Mouse (Mus musculus): Measurements from ENCODE around the gene Sidt2. TPM values are rescaled to one million over a fixed set of nuclear protein-coding genes. Genes with fewer than 3 reads are reported as not detected.

Gene Sidt2
- polyA plus RNA-seq, 1 experiment from 2014 or later, result 43.9 TPM

GRCm38 (mm10) chr9:45938952-45939637 lies 16.0 kb downstream of the Sidt2 start:
- H3K9me3 ChIP-seq (ENCODE audit: control insufficient read depth, low read length), result no peaks in the 10 kb centered on the region
- H3K4me1 ChIP-seq (ENCODE audit: control insufficient read depth in 2 of 2, insufficient read depth in 2 of 2, low read length in 2 of 2), result peaks cover 12 to 14% of the 10 kb centered on the region in 2 experiments
- no peak overlapping the region for H3K4me3 ChIP-seq (ENCODE audit: control insufficient read depth in 1 of 2, insufficient read depth in 1 of 2, low read depth in 1 of 2, low read length in 2 of 2)
- WGBS, result 81% methylated on average over 15 of the region's 15 CpGs
- no peaks in the 10 kb centered on the region for H3K27me3 ChIP-seq (ENCODE audit: control insufficient read depth, insufficient read depth, low read length)
- no peak for ATAC-seq (ENCODE audit: insufficient number of reproducible peaks, insufficient read depth, low FRiP score, low read depth)
- no peak overlapping the region for H3K9ac ChIP-seq (ENCODE audit: low read length)
- H3K27ac ChIP-seq (replicated peaks in 1 of 2; ENCODE audit: control insufficient read depth in 1 of 2, insufficient read depth in 1 of 2, low read depth in 2 of 2, low read length in 2 of 2), result no peak overlapping the region
- no peak overlapping the region for H3K4me2 ChIP-seq (ENCODE audit: low read length)
- H3K36me3 ChIP-seq (ENCODE audit: control insufficient read depth, insufficient read depth, low read length), result peaks cover 59% of the 10 kb centered on the region

- no peak overlapping the region for H3K4me3 ChIP-seq (ENCODE audit: control insufficient read depth in 1 of 2, insufficient read depth in 1 of 2, low read depth in 1 of 2, low read length in 2 of 2)
- no peaks in the 10 kb centered on the region for H3K9me3 ChIP-seq (ENCODE audit: control insufficient read depth, low read length)
- 86% methylated on average over 8 of the region's 8 CpGs for WGBS
- H3K27ac ChIP-seq (replicated peaks in 1 of 2; ENCODE audit: control insufficient read depth in 1 of 2, insufficient read depth in 1 of 2, low read depth in 2 of 2, low read length in 2 of 2), result no peak overlapping the region
- H3K9ac ChIP-seq (ENCODE audit: low read length), result no peak overlapping the region
- peaks cover 49% of the 10 kb centered on the region for H3K36me3 ChIP-seq (ENCODE audit: control insufficient read depth, insufficient read depth, low read length)
- H3K4me1 ChIP-seq (ENCODE audit: control insufficient read depth in 2 of 2, insufficient read depth in 2 of 2, low read length in 2 of 2), result peaks cover 14 to 17% of the 10 kb centered on the region in 2 experiments
- H3K4me2 ChIP-seq (ENCODE audit: low read length), result no peak overlapping the region
- no peak for ATAC-seq (ENCODE audit: insufficient number of reproducible peaks, insufficient read depth, low FRiP score, low read depth)
- H3K27me3 ChIP-seq (ENCODE audit: control insufficient read depth, insufficient read depth, low read length), result no peaks in the 10 kb centered on the region
These were observed 17.0 kb downstream of the Sidt2 start for GRCm38 (mm10) chr9:45938088-45938487.

- Histone ChIP-seq H3K27ac (replicated peaks in 1 of 2; ENCODE audit: control insufficient read depth in 1 of 2, insufficient read depth in 1 of 2, low read depth in 2 of 2, low read length in 2 of 2) (peak overlapping the region; percentile 6 to 15; a peak in 2 of 4 replicates), H3K36me3 (ENCODE audit: control insufficient read depth, insufficient read depth, low read length) (peaks cover 37% of the 10 kb centered on the region), H3K4me2 (ENCODE audit: low read length) (no peak overlapping the region), H3K9me3 (ENCODE audit: control insufficient read depth, low read length) (no peaks in the 10 kb centered on the region), H3K4me3 (ENCODE audit: control insufficient read depth in 1 of 2, insufficient read depth in 1 of 2, low read depth in 1 of 2, low read length in 2 of 2) (no peak overlapping the region), H3K9ac (ENCODE audit: low read length) (no peak overlapping the region), H3K27me3 (ENCODE audit: control insufficient read depth, insufficient read depth, low read length) (no peaks in the 10 kb centered on the region), H3K4me1 (ENCODE audit: control insufficient read depth in 2 of 2, insufficient read depth in 2 of 2, low read length in 2 of 2) (peaks cover 21 to 26% of the 10 kb centered on the region in 2 experiments)
- ATAC-seq (ENCODE audit: insufficient number of reproducible peaks, insufficient read depth, low FRiP score, low read depth), result peak; percentile 64; the same call in 1 of the 2 replicates
- 9% methylated on average over 3 of the region's 3 CpGs for WGBS
These were observed 18.2 kb downstream of the Sidt2 start for GRCm38 (mm10) chr9:45936883-45937282.

- peak; percentile 49 for ATAC-seq (ENCODE audit: insufficient number of reproducible peaks, insufficient read depth, low FRiP score, low read depth)
- peak within 1 kb of the TSS; percentile 51 to 63 for H3K27ac ChIP-seq (replicated peaks in 1 of 2; ENCODE audit: control insufficient read depth in 1 of 2, insufficient read depth in 1 of 2, low read depth in 2 of 2, low read length in 2 of 2)
- peaks cover 21 to 26% of the 10 kb centered on the region in 2 experiments for H3K4me1 ChIP-seq (ENCODE audit: control insufficient read depth in 2 of 2, insufficient read depth in 2 of 2, low read length in 2 of 2)
- 2% methylated on average over 21 of the region's 21 CpGs for WGBS
- peaks cover 35% of the 10 kb centered on the region for H3K36me3 ChIP-seq (ENCODE audit: control insufficient read depth, insufficient read depth, low read length)
- H3K27me3 ChIP-seq (ENCODE audit: control insufficient read depth, insufficient read depth, low read length), result no peaks in the 10 kb centered on the region
- H3K4me3 ChIP-seq (ENCODE audit: control insufficient read depth in 1 of 2, insufficient read depth in 1 of 2, low read depth in 1 of 2, low read length in 2 of 2), result peak within 1 kb of the TSS; percentile 35 to 36
- H3K9me3 ChIP-seq (ENCODE audit: control insufficient read depth, low read length), result no peaks in the 10 kb centered on the region
- H3K9ac ChIP-seq (ENCODE audit: low read length), result peak within 1 kb of the TSS; percentile 58
- peak within 1 kb of the TSS; percentile 64 for H3K4me2 ChIP-seq (ENCODE audit: low read length)
These were observed 19.3 kb downstream of the Sidt2 start, which contains the start of gene Tagln for GRCm38 (mm10) chr9:45935628-45936210. Tagln (minus strand) TSS chr9:45936058.

GRCm38 (mm10) chr9:45932571-45933415 lies 22.3 kb downstream of the Sidt2 start:
- WGBS, result 49% methylated on average over 11 of the region's 11 CpGs
- H3K36me3 ChIP-seq (ENCODE audit: control insufficient read depth, insufficient read depth, low read length), result peaks cover 39% of the 10 kb centered on the region
- no peaks in the 10 kb centered on the region for H3K9me3 ChIP-seq (ENCODE audit: control insufficient read depth, low read length)
- H3K27ac ChIP-seq (replicated peaks in 1 of 2; ENCODE audit: control insufficient read depth in 1 of 2, insufficient read depth in 1 of 2, low read depth in 2 of 2, low read length in 2 of 2), result peak overlapping the region in 1 of 2 experiments; percentile 27; a peak in 2 of 4 replicates
- H3K4me2 ChIP-seq (ENCODE audit: low read length), result peak overlapping the region; percentile 64; the same call in 1 of the 2 replicates
- no peak overlapping the region for H3K4me3 ChIP-seq (ENCODE audit: control insufficient read depth in 1 of 2, insufficient read depth in 1 of 2, low read depth in 1 of 2, low read length in 2 of 2)
- ATAC-seq (ENCODE audit: insufficient number of reproducible peaks, insufficient read depth, low FRiP score, low read depth), result no peak
- H3K4me1 ChIP-seq (ENCODE audit: control insufficient read depth in 2 of 2, insufficient read depth in 2 of 2, low read length in 2 of 2), result peaks cover 21 to 26% of the 10 kb centered on the region in 2 experiments
- H3K27me3 ChIP-seq (ENCODE audit: control insufficient read depth, insufficient read depth, low read length), result no peaks in the 10 kb centered on the region
- peak overlapping the region; percentile 50; the same call in 1 of the 2 replicates for H3K9ac ChIP-seq (ENCODE audit: low read length)

- H3K4me1 ChIP-seq (ENCODE audit: control insufficient read depth in 2 of 2, insufficient read depth in 2 of 2, low read length in 2 of 2), result peaks cover 21 to 26% of the 10 kb centered on the region in 2 experiments
- H3K9me3 ChIP-seq (ENCODE audit: control insufficient read depth, low read length), result no peaks in the 10 kb centered on the region
- no peaks in the 10 kb centered on the region for H3K27me3 ChIP-seq (ENCODE audit: control insufficient read depth, insufficient read depth, low read length)
- 36% methylated on average over 1 of the region's 1 CpGs for WGBS
- no peak for ATAC-seq (ENCODE audit: insufficient number of reproducible peaks, insufficient read depth, low FRiP score, low read depth)
- no peak overlapping the region for H3K27ac ChIP-seq (replicated peaks in 1 of 2; ENCODE audit: control insufficient read depth in 1 of 2, insufficient read depth in 1 of 2, low read depth in 2 of 2, low read length in 2 of 2)
- H3K4me3 ChIP-seq (ENCODE audit: control insufficient read depth in 1 of 2, insufficient read depth in 1 of 2, low read depth in 1 of 2, low read length in 2 of 2), result no peak overlapping the region
- H3K9ac ChIP-seq (ENCODE audit: low read length), result no peak overlapping the region
- H3K36me3 ChIP-seq (ENCODE audit: control insufficient read depth, insufficient read depth, low read length), result peaks cover 47% of the 10 kb centered on the region
- no peak overlapping the region for H3K4me2 ChIP-seq (ENCODE audit: low read length)
These were observed 23.1 kb downstream of the Sidt2 start for GRCm38 (mm10) chr9:45931958-45932357.

GRCm38 (mm10) chr9:45929285-45929684 lies 25.8 kb downstream of the Sidt2 start:
- Histone ChIP-seq H3K36me3 (ENCODE audit: control insufficient read depth, insufficient read depth, low read length) (peaks cover 66% of the 10 kb centered on the region), H3K27me3 (ENCODE audit: control insufficient read depth, insufficient read depth, low read length) (no peaks in the 10 kb centered on the region), H3K4me2 (ENCODE audit: low read length) (no peak overlapping the region), H3K27ac (replicated peaks in 1 of 2; ENCODE audit: control insufficient read depth in 1 of 2, insufficient read depth in 1 of 2, low read depth in 2 of 2, low read length in 2 of 2) (no peak overlapping the region), H3K9ac (ENCODE audit: low read length) (no peak overlapping the region), H3K9me3 (ENCODE audit: control insufficient read depth, low read length) (no peaks in the 10 kb centered on the region), H3K4me1 (ENCODE audit: control insufficient read depth in 2 of 2, insufficient read depth in 2 of 2, low read length in 2 of 2) (peaks cover 6 to 13% of the 10 kb centered on the region in 2 experiments; a peak in 3 of 4 replicates), H3K4me3 (ENCODE audit: control insufficient read depth in 1 of 2, insufficient read depth in 1 of 2, low read depth in 1 of 2, low read length in 2 of 2) (no peak overlapping the region)
- no peak for ATAC-seq (ENCODE audit: insufficient number of reproducible peaks, insufficient read depth, low FRiP score, low read depth)
- WGBS, result 71% methylated on average over 5 of the region's 5 CpGs
